In the genomic region with DNA sequence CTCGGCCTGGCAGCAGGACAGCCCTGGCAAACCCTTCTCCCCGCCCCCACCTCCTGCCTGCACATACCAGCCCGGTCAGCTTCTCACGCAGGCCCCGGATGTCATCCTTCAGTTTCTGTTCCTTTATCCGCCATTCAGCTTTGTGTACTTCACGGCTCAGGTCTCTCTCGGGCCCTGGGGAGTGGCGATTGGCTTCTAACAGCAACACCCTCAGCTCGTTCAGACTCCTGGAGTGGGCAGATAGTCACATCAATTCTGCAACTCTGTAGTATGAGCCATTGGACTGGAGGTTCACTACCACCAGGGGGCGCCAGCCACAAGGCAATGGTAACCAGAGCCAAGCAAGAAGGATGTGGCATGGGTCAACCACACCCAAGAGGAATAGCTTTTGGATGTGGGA, we compare ENCODE assay signal across 9 mouse cellular contexts. TPM values are rescaled to one million over a fixed set of nuclear protein-coding genes. Genes with fewer than 3 reads are reported as not detected.
DNase-seq lines count a peak whose midpoint lies in the region; ATAC-seq and TF ChIP-seq lines count a peak whose summit lies in the region.
"Had no signal": no experiment of that assay in that cellular context is flagged by ENCODE, and none has a peak within 500 bp of the region (broad histone marks: within the 10 kb centered on the region; RNA-seq: fewer than 3 reads in every experiment).

No protein-coding gene starts in this region.

- H3K27ac ChIP-seq in left cerebral cortex, adult 2 months: no peak overlapping the region
- H3K27ac ChIP-seq: neural tube, embryonic 12.5 days had no signal

- intact Hi-C loops in left cerebral cortex, adult 2 months (cut with DNase I): loop anchor here (2.0 to 10.0 kb wide), 4 partner anchors 89 to 411 kb away; partner anchors contain the start of gene Tmem270

- TF ChIP-seq CTCF in left cerebral cortex, adult 2 months (IDR thresholded peaks at IDR 0.05): peak; percentile 95

- DNase-seq in T-cell, adult 2 months (ENCODE audit: low spot score): peak; percentile 91
- DNase-seq in cerebellum, postnatal 25 days: peak; percentile 91 to 95
- peak; percentile 80 to 85 for DNase-seq in gastrocnemius, adult 8-10 months (ENCODE audit: low spot score in 2 of 2)
- peak; percentile 89 for DNase-seq in induced T-regulatory cell, adult 2 months (ENCODE audit: low read depth)
- DNase-seq in left cerebral cortex, adult 2 months (ENCODE audit: extremely low spot score in 1 of 2, low spot score in 2 of 2): peak; percentile 87 to 89
- DNase-seq in right cerebral cortex, postnatal 25 days: peak; percentile 81
- peak; percentile 90 for DNase-seq in urinary bladder, postnatal 25 days (ENCODE audit: low spot score)

- ATAC-seq in megakaryocyte-erythroid progenitor cell, adult 5-6 weeks (replicated peaks; ENCODE audit: low FRiP score, low TSS enrichment, poor library complexity, severe bottlenecking): peak; percentile 83

- no peak overlapping the region for H3K4me3 ChIP-seq in left cerebral cortex, adult 2 months
- H3K4me3 ChIP-seq: neural tube, embryonic 12.5 days had no signal

RNA-seq across cellular contexts. Expression of gene Gtf2ird1, which starts 37.6 kb away (rescaled TPM):
- 10 to 100 TPM; 13.1 to 15.3 (median 14.8) TPM for total RNA-seq in gastrocnemius, adult 8-10 months (2022)
- 10 to 100 TPM; 46.9 to 47.0 TPM for total RNA-seq in left cerebral cortex, adult 2 months (2021)
- total RNA-seq in megakaryocyte-erythroid progenitor cell, adult 5-6 weeks (2014; fragmentation: Nextera tagmentation): 17.7 and 23.1 TPM in 2 replicates
- total RNA-seq in megakaryocyte-erythroid progenitor cell, adult 5-6 weeks (2017): 5.5 and 11.8 TPM in 2 replicates

RNA-seq across cellular contexts. Expression of gene Clip2, which starts 58.1 kb away (rescaled TPM):
- total RNA-seq in gastrocnemius, adult 8-10 months (2022): 1 to 10 TPM; 1.4 to 2.1 (median 1.9) TPM
- 100 to 1,000 TPM; 116 to 123 TPM for total RNA-seq in left cerebral cortex, adult 2 months (2021)
- total RNA-seq in megakaryocyte-erythroid progenitor cell, adult 5-6 weeks (2014; fragmentation: Nextera tagmentation): 4.6 and 5.6 TPM in 2 replicates
- 7.0 and 8.3 TPM in 2 replicates for total RNA-seq in megakaryocyte-erythroid progenitor cell, adult 5-6 weeks (2017)

Comparison
In these comparisons a context has a peak if more than half of its experiments do, and no peak if none do; other contexts are left out.
1. RNA of gene Clip2, which starts 58.1 kb away (total RNA-seq): 116 to 123 TPM in left cerebral cortex, adult 2 months; 4.6 to 8.3 TPM in megakaryocyte-erythroid progenitor cell, adult 5-6 weeks and 1.4 to 2.1 TPM in gastrocnemius, adult 8-10 months; every median in the first group is over 10 times any median in the second.
2. Peak in every context shown above with its lines, with median percentiles within 50 percentile points of each other: DNase-seq.